Mouse (Mus musculus): ENCODE measurements at regions not wholly inside any gene's neighbourhood (a gene's known extent, or its start where the extent isn't known, plus 50 kb on each side); places are given as distances from the start of the nearest gene placed in this dataset.
A peak's percentile ranks its signal among the peaks of the same experiment; 100 is the strongest.

GRCm38 (mm10) chr15:64535160-64535559 lies 282.3 kb upstream of the Gm21798 start:
- WGBS = 58% methylated on average over 2 of the region's 2 CpGs
- no peak overlapping the region for H3K9ac ChIP-seq (ENCODE audit: low read length)
- H3K9me3 ChIP-seq (ENCODE audit: control insufficient read depth, low read length) = no peaks in the 10 kb centered on the region
- ATAC-seq (ENCODE audit: insufficient read depth, low FRiP score, low TSS enrichment) (no peak), DNase-seq (ENCODE audit: low spot score) (no peak)
- no peaks in the 10 kb centered on the region for H3K4me1 ChIP-seq (ENCODE audit: control insufficient read depth, insufficient read depth, low read length)
- H3K27me3 ChIP-seq (ENCODE audit: control insufficient read depth, insufficient read depth, low read length) = no peaks in the 10 kb centered on the region
- H3K4me2 ChIP-seq (ENCODE audit: low read depth) = no peak overlapping the region
- H3K4me3 ChIP-seq (ENCODE audit: low read depth, low read length) = no peak overlapping the region
- H3K36me3 ChIP-seq (ENCODE audit: control insufficient read depth, insufficient read depth, low read length) = no peaks in the 10 kb centered on the region
- no peak overlapping the region for H3K27ac ChIP-seq (ENCODE audit: low read depth, low read length)

GRCm38 (mm10) chr15:64541395-64541794 lies 276.1 kb upstream of the Gm21798 start:
- Histone ChIP-seq H3K4me1 (ENCODE audit: control insufficient read depth, insufficient read depth, low read length) (peaks cover 6% of the 10 kb centered on the region; the same call in 1 of the 2 replicates), H3K27ac (ENCODE audit: low read depth, low read length) (no peak overlapping the region), H3K36me3 (ENCODE audit: control insufficient read depth, insufficient read depth, low read length) (no peaks in the 10 kb centered on the region), H3K27me3 (ENCODE audit: control insufficient read depth, insufficient read depth, low read length) (no peaks in the 10 kb centered on the region), H3K4me3 (ENCODE audit: low read depth, low read length) (no peak overlapping the region), H3K4me2 (ENCODE audit: low read depth) (no peak overlapping the region), H3K9me3 (ENCODE audit: control insufficient read depth, low read length) (no peaks in the 10 kb centered on the region), H3K9ac (ENCODE audit: low read length) (no peak overlapping the region)
- no peak for ATAC-seq (ENCODE audit: insufficient read depth, low FRiP score, low TSS enrichment)
- WGBS = 81% methylated on average over 3 of the region's 3 CpGs
- DNase-seq (ENCODE audit: low spot score) = no peak

DNA sequence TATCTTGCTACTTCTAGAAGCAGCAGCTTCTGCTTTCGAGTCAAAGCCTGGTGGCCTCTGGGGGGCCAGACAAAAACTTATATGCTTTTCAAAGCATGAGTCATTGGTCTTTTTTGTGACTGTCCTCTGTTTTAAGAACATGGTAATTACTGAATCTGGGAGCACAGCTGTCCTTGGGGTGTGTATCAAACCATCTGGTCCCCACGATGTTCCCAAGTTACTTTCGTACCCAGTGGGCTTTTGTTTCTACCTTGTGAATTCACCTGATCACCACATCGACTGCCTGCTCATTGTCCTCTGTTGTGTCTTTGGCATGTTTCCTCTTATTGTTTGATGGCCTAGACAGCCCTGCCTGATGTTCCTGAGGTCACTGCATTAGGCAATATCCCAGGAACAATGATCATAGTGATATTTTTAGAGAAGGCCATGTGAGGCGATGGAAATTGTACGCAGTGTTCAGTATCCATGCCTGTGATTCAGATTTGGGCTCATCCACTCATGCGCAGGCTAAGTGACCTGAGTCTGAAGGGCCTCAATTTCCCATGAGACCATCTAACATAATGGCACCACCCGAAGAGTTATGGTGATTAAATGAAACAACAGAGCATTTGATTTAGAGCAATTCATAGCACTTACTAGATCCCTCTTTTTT lies 275.1 kb upstream of the Gm21798 start:
- no peaks in the 10 kb centered on the region for H3K9me3 ChIP-seq (ENCODE audit: control insufficient read depth, low read length)
- no peak overlapping the region for H3K4me2 ChIP-seq (ENCODE audit: low read depth)
- DNase-seq (ENCODE audit: low spot score) (peak; percentile 14), ATAC-seq (ENCODE audit: insufficient read depth, low FRiP score, low TSS enrichment) (peak; percentile 27; the same call in 1 of the 2 replicates)
- peaks cover 6% of the 10 kb centered on the region; the same call in 1 of the 2 replicates for H3K4me1 ChIP-seq (ENCODE audit: control insufficient read depth, insufficient read depth, low read length)
- peak overlapping the region; percentile 47; the same call in 1 of the 2 replicates for H3K27ac ChIP-seq (ENCODE audit: low read depth, low read length)
- no peaks in the 10 kb centered on the region for H3K27me3 ChIP-seq (ENCODE audit: control insufficient read depth, insufficient read depth, low read length)
- no peak overlapping the region for H3K9ac ChIP-seq (ENCODE audit: low read length)
- H3K36me3 ChIP-seq (ENCODE audit: control insufficient read depth, insufficient read depth, low read length) = no peaks in the 10 kb centered on the region
- 74% methylated on average over 8 of the region's 8 CpGs for WGBS
- no peak overlapping the region for H3K4me3 ChIP-seq (ENCODE audit: low read depth, low read length)

GRCm38 (mm10) chr15:64542908-64543307 lies 274.6 kb upstream of the Gm21798 start:
- no peak overlapping the region for H3K27ac ChIP-seq (ENCODE audit: low read depth, low read length)
- no peak overlapping the region for H3K4me3 ChIP-seq (ENCODE audit: low read depth, low read length)
- H3K36me3 ChIP-seq (ENCODE audit: control insufficient read depth, insufficient read depth, low read length) = no peaks in the 10 kb centered on the region
- no peak overlapping the region for H3K4me2 ChIP-seq (ENCODE audit: low read depth)
- peaks cover 6% of the 10 kb centered on the region; the same call in 1 of the 2 replicates for H3K4me1 ChIP-seq (ENCODE audit: control insufficient read depth, insufficient read depth, low read length)
- WGBS = 81% methylated on average over 1 of the region's 1 CpGs
- H3K27me3 ChIP-seq (ENCODE audit: control insufficient read depth, insufficient read depth, low read length) = no peaks in the 10 kb centered on the region
- H3K9me3 ChIP-seq (ENCODE audit: control insufficient read depth, low read length) = no peaks in the 10 kb centered on the region
- DNase-seq (ENCODE audit: low spot score) = no peak
- H3K9ac ChIP-seq (ENCODE audit: low read length) = no peak overlapping the region
- ATAC-seq (ENCODE audit: insufficient read depth, low FRiP score, low TSS enrichment) = no peak

- peaks cover 6% of the 10 kb centered on the region; the same call in 1 of the 2 replicates for H3K4me1 ChIP-seq (ENCODE audit: control insufficient read depth, insufficient read depth, low read length)
- no peaks in the 10 kb centered on the region for H3K9me3 ChIP-seq (ENCODE audit: control insufficient read depth, low read length)
Measured at GRCm38 (mm10) chr15:64546035-64546434, 271.5 kb upstream of the Gm21798 start.

DNA sequence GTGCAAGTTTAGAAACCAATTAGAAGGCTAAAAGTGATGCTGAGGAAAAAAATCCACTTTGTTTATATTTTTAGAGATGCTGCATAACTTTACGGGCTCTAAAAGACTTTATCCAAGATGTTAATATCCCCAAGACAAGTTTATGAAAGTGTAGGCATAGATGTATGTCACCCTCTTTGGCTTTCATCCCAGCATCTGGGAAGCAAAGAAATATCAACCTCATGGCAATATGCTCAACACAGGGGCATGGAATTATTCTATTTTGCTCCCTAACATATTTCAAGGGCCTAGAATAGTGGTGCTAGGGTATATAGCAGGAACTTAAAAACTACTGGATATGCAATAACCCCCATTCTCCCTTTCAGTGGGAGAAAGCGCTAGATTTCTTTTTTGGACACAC lies 260.0 kb upstream of the Gm21798 start:
- Histone ChIP-seq H3K9ac (ENCODE audit: low read length) (no peak overlapping the region), H3K9me3 (ENCODE audit: control insufficient read depth, low read length) (no peaks in the 10 kb centered on the region), H3K4me3 (ENCODE audit: low read depth, low read length) (no peak overlapping the region), H3K36me3 (ENCODE audit: control insufficient read depth, insufficient read depth, low read length) (no peaks in the 10 kb centered on the region), H3K27me3 (ENCODE audit: control insufficient read depth, insufficient read depth, low read length) (no peaks in the 10 kb centered on the region), H3K4me2 (ENCODE audit: low read depth) (no peak overlapping the region), H3K27ac (ENCODE audit: low read depth, low read length) (no peak overlapping the region), H3K4me1 (ENCODE audit: control insufficient read depth, insufficient read depth, low read length) (no peaks in the 10 kb centered on the region)
- DNase-seq (ENCODE audit: low spot score) (no peak), ATAC-seq (ENCODE audit: insufficient read depth, low FRiP score, low TSS enrichment) (no peak)
- WGBS = 90% methylated on average over 2 of the region's 2 CpGs

More at GRCm38 (mm10) chr15:64546035-64546434, 271.5 kb upstream of the Gm21798 start:
- Histone ChIP-seq H3K36me3 (ENCODE audit: control insufficient read depth, insufficient read depth, low read length) (no peaks in the 10 kb centered on the region), H3K27ac (ENCODE audit: low read depth, low read length) (no peak overlapping the region), H3K4me3 (ENCODE audit: low read depth, low read length) (no peak overlapping the region), H3K4me2 (ENCODE audit: low read depth) (no peak overlapping the region), H3K27me3 (ENCODE audit: control insufficient read depth, insufficient read depth, low read length) (no peaks in the 10 kb centered on the region), H3K9ac (ENCODE audit: low read length) (no peak overlapping the region)
- ATAC-seq (ENCODE audit: insufficient read depth, low FRiP score, low TSS enrichment) (no peak), DNase-seq (ENCODE audit: low spot score) (no peak)

DNA sequence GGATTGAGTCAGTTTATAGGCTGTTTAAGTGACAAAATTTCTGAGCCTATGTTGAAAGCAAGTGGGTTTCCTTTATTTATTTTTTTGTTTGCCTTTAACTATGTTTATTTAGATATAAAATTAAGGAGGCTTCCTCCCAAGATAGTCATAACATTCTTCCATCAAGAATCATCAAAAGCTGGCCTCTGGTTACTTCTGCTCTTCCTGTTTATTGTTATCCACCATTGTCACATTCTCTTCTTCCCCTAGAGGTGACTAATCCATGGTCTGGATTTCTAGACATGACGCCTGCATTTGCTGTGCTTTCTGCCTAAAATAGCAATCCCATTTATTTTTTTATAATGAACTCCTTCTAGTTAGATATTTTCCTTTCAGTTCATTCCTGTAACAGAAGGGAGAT lies 259.3 kb upstream of the Gm21798 start:
- WGBS = 84% methylated on average over 1 of the region's 1 CpGs
- Histone ChIP-seq H3K4me1 (ENCODE audit: control insufficient read depth, insufficient read depth, low read length) (no peaks in the 10 kb centered on the region), H3K36me3 (ENCODE audit: control insufficient read depth, insufficient read depth, low read length) (no peaks in the 10 kb centered on the region), H3K4me2 (ENCODE audit: low read depth) (no peak overlapping the region), H3K9me3 (ENCODE audit: control insufficient read depth, low read length) (no peaks in the 10 kb centered on the region), H3K27me3 (ENCODE audit: control insufficient read depth, insufficient read depth, low read length) (no peaks in the 10 kb centered on the region), H3K27ac (ENCODE audit: low read depth, low read length) (no peak overlapping the region), H3K4me3 (ENCODE audit: low read depth, low read length) (no peak overlapping the region), H3K9ac (ENCODE audit: low read length) (no peak overlapping the region)
- ATAC-seq (ENCODE audit: insufficient read depth, low FRiP score, low TSS enrichment) = no peak
- DNase-seq (ENCODE audit: low spot score) = no peak

DNA sequence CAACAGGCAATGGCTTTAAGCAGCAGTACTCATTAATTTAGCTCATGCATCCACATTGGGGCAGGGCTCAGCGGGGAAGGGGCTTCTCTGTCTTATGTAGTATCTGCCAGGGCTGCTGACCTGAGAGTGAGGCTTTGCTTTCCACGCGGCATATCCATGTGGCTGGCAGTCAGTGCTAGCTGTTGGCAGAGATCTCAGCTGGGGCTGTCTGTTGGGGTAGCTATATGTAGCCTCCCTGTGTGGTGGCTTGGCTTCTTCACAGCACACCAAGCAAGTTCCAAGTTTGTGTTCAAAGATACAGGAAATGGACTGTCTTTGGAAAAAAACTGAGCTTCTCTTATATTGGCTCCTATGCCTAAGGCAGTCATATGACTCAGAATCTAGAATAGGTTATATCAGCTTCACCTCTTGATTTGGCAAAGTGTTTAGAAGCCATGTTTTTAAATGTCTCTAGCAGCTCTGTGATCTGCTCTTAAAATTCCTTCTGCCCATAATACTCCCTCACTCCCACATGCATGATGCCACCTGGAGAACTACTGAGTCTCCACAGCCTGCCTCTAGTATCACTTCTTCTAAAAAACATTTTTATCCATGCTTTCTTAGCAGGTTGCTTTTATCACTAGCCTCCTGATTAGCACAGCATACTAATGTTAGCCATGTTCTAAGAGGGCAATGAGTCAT lies 254.9 kb upstream of the Gm21798 start:
- ATAC-seq (ENCODE audit: insufficient read depth, low FRiP score, low TSS enrichment) = no peak
- no peaks in the 10 kb centered on the region for H3K36me3 ChIP-seq (ENCODE audit: control insufficient read depth, insufficient read depth, low read length)
- no peaks in the 10 kb centered on the region for H3K27me3 ChIP-seq (ENCODE audit: control insufficient read depth, insufficient read depth, low read length)
- no peaks in the 10 kb centered on the region for H3K4me1 ChIP-seq (ENCODE audit: control insufficient read depth, insufficient read depth, low read length)
- no peak overlapping the region for H3K4me2 ChIP-seq (ENCODE audit: low read depth)
- 82% methylated on average over 3 of the region's 3 CpGs for WGBS
- H3K27ac ChIP-seq (ENCODE audit: low read depth, low read length) = no peak overlapping the region
- no peak overlapping the region for H3K9ac ChIP-seq (ENCODE audit: low read length)
- H3K4me3 ChIP-seq (ENCODE audit: low read depth, low read length) = no peak overlapping the region
- DNase-seq (ENCODE audit: low spot score) = no peak
- no peaks in the 10 kb centered on the region for H3K9me3 ChIP-seq (ENCODE audit: control insufficient read depth, low read length)

GRCm38 (mm10) chr15:64564703-64565102 lies 252.8 kb upstream of the Gm21798 start:
- DNase-seq (ENCODE audit: low spot score) (no peak), ATAC-seq (ENCODE audit: insufficient read depth, low FRiP score, low TSS enrichment) (no peak)
- Histone ChIP-seq H3K9me3 (ENCODE audit: control insufficient read depth, low read length) (no peaks in the 10 kb centered on the region), H3K4me1 (ENCODE audit: control insufficient read depth, insufficient read depth, low read length) (no peaks in the 10 kb centered on the region), H3K9ac (ENCODE audit: low read length) (no peak overlapping the region), H3K27me3 (ENCODE audit: control insufficient read depth, insufficient read depth, low read length) (no peaks in the 10 kb centered on the region), H3K4me2 (ENCODE audit: low read depth) (no peak overlapping the region), H3K4me3 (ENCODE audit: low read depth, low read length) (no peak overlapping the region), H3K36me3 (ENCODE audit: control insufficient read depth, insufficient read depth, low read length) (no peaks in the 10 kb centered on the region), H3K27ac (ENCODE audit: low read depth, low read length) (no peak overlapping the region)
- WGBS = 78% methylated on average over 3 of the region's 3 CpGs

Data from neural tube, embryonic 11.5 days (tissue).